Mouse (Mus musculus) bone marrow macrophage, adult 2 months (primary cell): Measurements from ENCODE around the gene Crygn.

Experiments
- CTCF ChIP-seq: IDR thresholded peaks from 2 replicates; pipeline ENCODE4 v1.5.1; 2012; ENCODE audit warnings: low read depth, mild to moderate bottlenecking, low read length, moderate library complexity
- POLR2A ChIP-seq: IDR thresholded peaks from 2 replicates; pipeline ENCODE4 v1.6.1; 2012; ENCODE audit warnings: mild to moderate bottlenecking, low read depth, low read length, borderline replicate concordance

DNA sequence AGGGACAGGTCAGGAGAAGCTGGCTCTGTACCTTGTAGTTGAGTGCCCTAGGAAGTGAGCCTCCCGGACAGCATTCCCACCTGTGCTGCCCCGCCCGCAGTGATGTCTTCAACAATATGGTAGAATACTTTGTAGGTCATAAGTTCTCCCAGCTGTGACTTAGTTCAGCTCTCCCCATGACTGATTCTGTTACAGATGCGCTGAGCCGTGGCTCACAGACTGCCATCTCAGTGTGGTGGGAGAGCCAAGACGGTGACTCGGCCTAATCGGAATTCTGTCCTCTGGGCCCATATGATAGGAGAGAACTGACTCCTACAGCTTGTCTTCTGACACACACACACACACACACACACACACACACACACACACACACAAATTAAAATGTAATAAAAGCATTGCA is 53.2 kb downstream of the Crygn start:
- TF ChIP-seq CTCF: no peak
- TF ChIP-seq POLR2A: no peak
